Mouse (Mus musculus) heart, postnatal 0 days (tissue): ENCODE results near the gene Wnk3.

Experiments
- CTCF ChIP-seq: IDR thresholded peaks from 2 replicates; pipeline ENCODE4 v1.5.1; 2016; ENCODE audit warnings: antibody characterized with exemption, control low read depth, low read depth
- EP300 ChIP-seq: IDR thresholded peaks from 2 replicates; pipeline ENCODE4 v1.6.1; 2016; ENCODE audit warnings: antibody characterized with exemption, low read depth

- TF ChIP-seq CTCF (no peak), EP300 (no peak)
Observed at GRCm38 (mm10) chrX:151168438-151169131, 29.3 kb upstream of the Wnk3 start.
